Mouse (Mus musculus) CH12F3 (cell line): Measurements from ENCODE around the gene Cxcl17.

Experiments
- in situ Hi-C: fragments of 300-500 bp; cut with MboI; formaldehyde crosslinking; loops from 2 replicates; pipeline ENCODE4 v1.14.3; 2020; ENCODE audit warnings: low sequenced_read_pairs

Cxcl17 gene

GRCm38 (mm10) chr7:25377100-25377700, 35.5 kb downstream of the Cxcl17 start:
- in situ Hi-C loops = no loop called here

GRCm38 (mm10) chr7:25376556-25376955, 36.1 kb downstream of the Cxcl17 start:
- in situ Hi-C loops = no loop called here

- in situ Hi-C loops = no loop called here
Measured at GRCm38 (mm10) chr7:25372441-25372840, 40.2 kb downstream of the Cxcl17 start.

GRCm38 (mm10) chr7:25369058-25369749, 43.5 kb downstream of the Cxcl17 start, which contains the start of gene Cnfn:
Gene Cnfn, minus strand, starts transcription at chr7:25369724.
- in situ Hi-C loops = no loop called here

- in situ Hi-C loops = no loop called here
Measured at GRCm38 (mm10) chr7:25368333-25368732, 44.4 kb downstream of the Cxcl17 start.

GRCm38 (mm10) chr7:25367632-25368293, 44.9 kb downstream of the Cxcl17 start:
- in situ Hi-C loops = no loop called here

GRCm38 (mm10) chr7:25365937-25366625, 46.6 kb downstream of the Cxcl17 start:
- in situ Hi-C loops = no loop called here

GRCm38 (mm10) chr7:25363632-25364031, 49.1 kb downstream of the Cxcl17 start:
- in situ Hi-C loops = no loop called here

- in situ Hi-C loops = no loop called here
Measured at GRCm38 (mm10) chr7:25363151-25363550, 49.5 kb downstream of the Cxcl17 start.

GRCm38 (mm10) chr7:25358721-25359206, 53.9 kb downstream of the Cxcl17 start:
- in situ Hi-C loops = no loop called here
